Mouse (Mus musculus) intestine, embryonic 14.5 days (tissue): ENCODE data around the gene Cd99l2. TPM values are rescaled to one million over a fixed set of nuclear protein-coding genes. Genes with fewer than 3 reads are reported as not detected.
"Not testable (repeated sequence)": the region's sequence is repeated elsewhere in the genome, so short reads cannot be mapped to it uniquely, and the experiment has no call there.

Source experiments
- ATAC-seq: fragments of 200-750 bp; cut with Nextera tagmentation; replicated peaks from 2 replicates; pipeline ENCODE4 v1.8.0; 2017; ENCODE audit warnings: low read depth, moderate number of reproducible peaks, moderate TSS enrichment, moderate library complexity; ENCODE audit not compliant: low FRiP score, low TSS enrichment
- DNase-seq: peaks from one replicate; pipeline ENCODE4 v3.0.0-alpha.2; 2018; ENCODE audit warnings: low spot score
- H3K27ac ChIP-seq: fragments of 300-500 bp; sonication (generic); 2 replicates; pipeline ENCODE4 v1.5.1; 2014; ENCODE audit warnings: low read depth, mild to moderate bottlenecking, control low read depth
- H3K27me3 ChIP-seq: fragments of 300-500 bp; sonication (generic); replicated peaks from 2 replicates; pipeline ENCODE4 v1.6.1; 2014; ENCODE audit warnings: low read length, control low read depth; ENCODE audit not compliant: control insufficient read depth, insufficient read depth
- H3K36me3 ChIP-seq: fragments of 300-500 bp; sonication (generic); 2 replicates; pipeline ENCODE4 v1.6.1; 2014; ENCODE audit warnings: low read length, control low read depth; ENCODE audit not compliant: control insufficient read depth, insufficient read depth
- H3K4me1 ChIP-seq: fragments of 300-500 bp; sonication (generic); replicated peaks from 2 replicates; pipeline ENCODE4 v1.6.1; 2014; ENCODE audit warnings: low read length, control low read depth, mixed read lengths; ENCODE audit not compliant: control insufficient read depth, insufficient read depth
- H3K4me2 ChIP-seq: fragments of 300-500 bp; sonication (generic); 2 replicates; pipeline ENCODE4 v1.6.1; 2014; ENCODE audit warnings: low read length
- H3K4me3 ChIP-seq: fragments of 300-500 bp; sonication (generic); 2 replicates; pipeline ENCODE4 v1.5.1; 2014; ENCODE audit warnings: low read depth, low read length, control low read depth, mixed read lengths
- H3K9ac ChIP-seq: fragments of 300-500 bp; sonication (generic); 2 replicates; pipeline ENCODE4 v1.6.1; 2014; ENCODE audit warnings: mild to moderate bottlenecking, low read length
- H3K9me3 ChIP-seq: fragments of 300-500 bp; sonication (generic); 2 replicates; pipeline ENCODE4 v1.6.1; 2016; ENCODE audit warnings: low read length, control low read depth; ENCODE audit not compliant: control insufficient read depth
- WGBS: fragments of 180-500 bp; shearing (Covaris S2); extraction: QIAGEN DNeasy Blood & Tissue Kit; methylation state at CpG from one replicate; pipeline ENCODE4 v1.1.7; 2014; 5-methylcytosine and 5-hydroxymethylcytosine counted together
- polyA plus RNA-seq: library from polyadenylated mRNA; unstranded; fragments of >200 nt; fragmentation: Nextera tagmentation; extraction: Ambion mirVana; gene quantifications from 2 replicates; pipeline ENCODE4 v1.2.1, GENCODE M21; 2014

Gene Cd99l2
- polyA plus RNA-seq, 1 experiment from 2014 or later = 19.7 TPM

DNA sequence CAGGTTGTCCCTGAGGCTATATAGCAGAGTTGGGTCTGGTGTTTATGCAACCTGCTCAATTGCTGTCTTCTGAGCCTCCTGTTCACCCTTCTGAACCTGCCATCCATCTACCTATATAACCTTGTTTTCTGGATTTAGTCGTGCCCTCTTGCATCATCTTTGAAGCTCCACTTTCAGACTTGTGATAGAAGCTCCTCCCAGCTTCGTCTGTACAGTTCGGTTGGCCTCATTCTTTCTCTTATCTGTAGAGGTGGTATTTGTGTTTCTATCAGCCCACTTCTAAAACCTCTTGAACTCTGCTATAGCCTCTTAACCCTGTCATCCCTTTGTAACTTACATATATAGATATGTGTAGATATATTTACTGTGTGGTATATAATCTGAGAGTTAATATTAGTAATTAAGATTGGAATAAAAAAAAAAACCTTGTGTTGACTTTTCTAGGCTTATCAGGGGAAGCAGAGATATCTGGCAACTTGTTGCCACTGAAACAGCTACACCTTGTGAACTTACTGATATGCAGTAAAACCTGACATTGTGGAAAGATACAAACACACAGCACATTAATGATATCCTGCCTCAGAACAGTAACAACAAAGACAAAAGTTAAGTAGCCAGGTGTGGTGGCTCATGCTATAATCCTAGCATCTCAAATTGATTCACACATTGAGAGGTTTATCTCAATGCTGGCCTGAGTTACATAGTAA is 33.1 kb upstream of the Cd99l2 start:
- WGBS = 69% methylated on average over 3 of the region's 3 CpGs
- Histone ChIP-seq H3K36me3 (no peaks in the 10 kb centered on the region), H3K9ac (no peak overlapping the region), H3K9me3 (no peaks in the 10 kb centered on the region), H3K4me3 (no peak overlapping the region), H3K27ac (no peak overlapping the region), H3K27me3 (no peaks in the 10 kb centered on the region), H3K4me1 (no peaks in the 10 kb centered on the region; the same call in 1 of the 2 replicates), H3K4me2 (no peak overlapping the region)
- ATAC-seq (no peak), DNase-seq (no peak)

DNA sequence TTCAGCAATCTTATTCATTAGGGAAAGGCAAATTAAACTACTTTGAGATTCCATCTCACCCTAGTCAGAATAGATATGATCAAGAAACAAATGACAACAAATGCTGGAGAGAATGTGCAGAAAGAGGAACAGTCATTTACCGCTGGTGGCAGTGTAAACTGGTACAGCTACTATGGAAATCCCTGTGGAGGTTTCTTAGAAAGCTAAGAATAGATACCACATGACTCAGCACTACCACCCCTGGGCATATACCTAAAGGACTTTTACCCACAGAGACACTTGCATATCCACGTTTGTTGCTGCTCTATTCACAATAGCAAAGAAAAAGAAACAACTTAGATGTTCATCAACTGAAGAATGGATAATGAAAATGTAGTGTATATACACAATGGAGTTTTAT is 31.7 kb upstream of the Cd99l2 start:
- no peak overlapping the region for H3K4me3 ChIP-seq
- no peak overlapping the region for H3K9ac ChIP-seq
- DNase-seq (no peak), ATAC-seq (no peak)
- H3K4me2 ChIP-seq = no peak overlapping the region
- no peaks in the 10 kb centered on the region; the same call in 1 of the 2 replicates for H3K4me1 ChIP-seq
- 67% methylated on average over 2 of the region's 2 CpGs for WGBS
- no peaks in the 10 kb centered on the region for H3K36me3 ChIP-seq
- H3K9me3 ChIP-seq = no peaks in the 10 kb centered on the region
- H3K27me3 ChIP-seq = no peaks in the 10 kb centered on the region
- H3K27ac ChIP-seq = no peak overlapping the region

DNA sequence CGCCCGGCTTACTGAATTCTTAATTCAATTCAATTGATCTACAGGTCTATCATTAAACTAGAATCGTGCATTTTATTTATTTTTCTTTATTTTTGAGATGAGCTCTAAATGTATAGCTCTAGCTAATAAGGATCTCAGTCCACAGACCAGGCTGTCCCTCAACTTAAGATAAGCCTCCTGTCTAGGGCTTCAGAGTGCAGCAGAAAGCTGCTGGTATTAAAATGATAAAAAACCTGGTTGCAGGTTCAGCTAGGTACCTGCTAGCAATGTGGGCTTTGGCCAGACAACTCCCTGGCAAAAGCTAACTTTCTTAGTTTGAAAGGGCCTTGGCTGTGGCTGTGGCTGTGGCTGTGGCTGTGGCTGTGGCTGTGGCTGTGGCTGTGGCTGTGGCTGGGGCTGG is 30.2 kb upstream of the Cd99l2 start:
- WGBS = 87% methylated on average over 3 of the region's 3 CpGs
- Histone ChIP-seq H3K4me3 (no peak overlapping the region), H3K9me3 (no peaks in the 10 kb centered on the region), H3K27ac (no peak overlapping the region), H3K4me2 (no peak overlapping the region), H3K9ac (no peak overlapping the region), H3K27me3 (no peaks in the 10 kb centered on the region), H3K36me3 (no peaks in the 10 kb centered on the region), H3K4me1 (no peaks in the 10 kb centered on the region)
- DNase-seq = no peak
- ATAC-seq = no peak

- WGBS = 85% methylated on average over 4 of the region's 4 CpGs
- Histone ChIP-seq H3K36me3 (no peaks in the 10 kb centered on the region), H3K9ac (no peak overlapping the region), H3K4me2 (no peak overlapping the region), H3K4me1 (no peaks in the 10 kb centered on the region), H3K4me3 (no peak overlapping the region), H3K27ac (no peak overlapping the region), H3K27me3 (no peaks in the 10 kb centered on the region), H3K9me3 (no peaks in the 10 kb centered on the region)
- ATAC-seq (no peak), DNase-seq (no peak)
These were observed 26.6 kb upstream of the Cd99l2 start for GRCm38 (mm10) chrX:71519252-71519651.

DNA sequence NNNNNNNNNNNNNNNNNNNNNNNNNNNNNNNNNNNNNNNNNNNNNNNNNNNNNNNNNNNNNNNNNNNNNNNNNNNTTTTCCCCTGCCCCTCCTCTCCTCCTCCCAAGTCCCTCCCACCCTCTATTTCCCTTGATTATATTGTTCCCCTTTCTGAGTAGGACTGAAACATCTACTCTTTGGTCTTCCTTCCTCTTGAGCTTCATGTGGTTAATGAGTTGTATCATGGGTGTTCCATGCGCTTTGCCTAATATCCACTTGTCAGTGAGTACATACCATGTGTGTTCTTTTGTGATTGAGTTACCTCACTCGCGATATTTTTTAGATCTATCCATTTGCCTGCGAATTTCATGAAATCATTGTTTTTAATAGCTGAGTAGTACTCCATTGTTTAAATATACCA is 13.9 kb upstream of the Cd99l2 start:
- not testable (repeated sequence) for H3K9ac ChIP-seq, H3K27ac ChIP-seq, H3K4me3 ChIP-seq, H3K4me2 ChIP-seq, H3K27me3 ChIP-seq, DNase-seq, H3K36me3 ChIP-seq, ATAC-seq, H3K4me1 ChIP-seq, H3K9me3 ChIP-seq
- WGBS = 88% methylated on average over 4 of the region's 4 CpGs

GRCm38 (mm10) chrX:71493279-71493656 is 619 bp upstream of the Cd99l2 start:
- Histone ChIP-seq H3K9me3 (no peaks in the 10 kb centered on the region), H3K9ac (peak overlapping the region; percentile 58), H3K4me1 (0 out of 2 replicates have a peak, but pooled peaks cover 4% of the 10 kb centered on the region), H3K27ac (peak overlapping the region; percentile 84), H3K4me2 (peak overlapping the region; percentile 65), H3K4me3 (peak overlapping the region; percentile 51), H3K27me3 (no peaks in the 10 kb centered on the region), H3K36me3 (no peaks in the 10 kb centered on the region)
- ATAC-seq (peak; percentile 53), DNase-seq (peak; percentile 69)
- WGBS = 19% methylated on average over 9 of the region's 9 CpGs

DNA sequence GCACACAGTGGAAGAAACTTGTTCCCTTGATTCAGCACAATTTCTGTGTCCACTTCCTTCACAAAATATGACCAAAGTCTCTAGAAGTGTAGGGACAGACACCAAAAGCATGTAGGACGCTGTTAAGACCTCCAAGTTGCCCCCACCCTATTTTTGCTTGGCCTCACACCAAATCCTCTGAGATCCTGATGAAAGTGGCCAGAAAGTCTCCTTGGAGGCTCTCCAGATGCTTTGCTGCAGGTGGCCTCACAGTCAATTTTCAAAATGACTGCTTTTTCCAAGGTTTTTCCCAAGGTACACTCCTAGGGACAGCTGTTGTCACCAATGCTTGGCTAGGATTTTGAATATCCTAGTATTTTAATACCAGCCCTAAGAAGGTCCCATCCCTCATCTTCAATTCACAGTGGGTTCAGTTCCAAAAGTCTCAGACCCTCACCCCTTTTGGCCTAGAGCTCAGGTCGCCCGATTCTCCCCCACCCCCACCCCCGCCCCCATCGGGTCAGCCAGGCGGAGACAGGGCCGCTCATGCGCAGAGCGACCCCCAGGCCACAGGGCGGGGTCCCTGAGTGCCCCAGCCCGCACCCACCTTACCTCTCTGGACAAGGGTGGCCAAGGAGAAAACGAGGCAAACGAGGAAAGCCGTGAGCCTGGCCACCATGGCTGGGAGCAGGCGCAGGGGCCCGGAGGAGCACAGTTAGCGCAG is 567 bp downstream of the Cd99l2 start:
- H3K27me3 ChIP-seq = no peaks in the 10 kb centered on the region
- H3K4me1 ChIP-seq = 0 out of 2 replicates have a peak, but pooled peaks cover 4% of the 10 kb centered on the region
- H3K4me2 ChIP-seq = peak overlapping the region; percentile 65
- H3K9me3 ChIP-seq = no peaks in the 10 kb centered on the region
- DNase-seq = no peak
- H3K4me3 ChIP-seq = peak overlapping the region; percentile 51
- peak; percentile 81 for ATAC-seq
- peak overlapping the region; percentile 58 for H3K9ac ChIP-seq
- H3K36me3 ChIP-seq = no peaks in the 10 kb centered on the region
- WGBS = 17% methylated on average over 13 of the region's 17 CpGs
- H3K27ac ChIP-seq = peak overlapping the region; percentile 84

- H3K36me3 ChIP-seq = no peaks in the 10 kb centered on the region
- ATAC-seq = no peak
- WGBS = 81% methylated on average over 1 of the region's 1 CpGs
These were observed 3.3 kb downstream of the Cd99l2 start for GRCm38 (mm10) chrX:71489353-71489752.

More at GRCm38 (mm10) chrX:71489353-71489752, 3.3 kb downstream of the Cd99l2 start:
- H3K27ac ChIP-seq = no peak overlapping the region
- H3K4me2 ChIP-seq = no peak overlapping the region
- no peak overlapping the region for H3K4me3 ChIP-seq
- H3K27me3 ChIP-seq = no peaks in the 10 kb centered on the region
- no peaks in the 10 kb centered on the region for H3K9me3 ChIP-seq
- H3K9ac ChIP-seq = no peak overlapping the region
- H3K4me1 ChIP-seq = 0 out of 2 replicates have a peak, but pooled peaks cover 4% of the 10 kb centered on the region
- no peak for DNase-seq
